Mouse (Mus musculus) midbrain, embryonic 12.5 days (tissue): ENCODE measurements around the gene Sppl2a. TPM values are rescaled to one million over a fixed set of nuclear protein-coding genes. Genes with fewer than 3 reads are reported as not detected.
"Not testable (repeated sequence)": the region's sequence is repeated elsewhere in the genome, so short reads cannot be mapped to it uniquely, and the experiment has no call there.

Experiments used
- ATAC-seq: fragments of 200-750 bp; cut with Nextera tagmentation; 2 replicates; pipeline ENCODE4 v1.8.0; 2017; ENCODE audit warnings: low read depth, moderate TSS enrichment, moderate library complexity; ENCODE audit not compliant: low FRiP score
- H3K27ac ChIP-seq: fragments of 300-500 bp; sonication (generic); replicated peaks from 2 replicates; pipeline ENCODE4 v1.5.1; 2016; ENCODE audit warnings: mild to moderate bottlenecking
- H3K27me3 ChIP-seq: fragments of 300-500 bp; sonication (generic); 2 replicates; pipeline ENCODE4 v1.6.1; 2016; ENCODE audit warnings: mild to moderate bottlenecking
- H3K36me3 ChIP-seq: fragments of 300-500 bp; sonication (generic); 2 replicates; pipeline ENCODE4 v1.6.1; 2016
- H3K4me1 ChIP-seq: fragments of 300-500 bp; sonication (generic); 2 replicates; pipeline ENCODE4 v1.6.1; 2016
- H3K4me2 ChIP-seq: fragments of 300-500 bp; sonication (generic); replicated peaks from 2 replicates; pipeline ENCODE4 v1.6.1; 2016; ENCODE audit warnings: mild to moderate bottlenecking, moderate library complexity
- H3K4me3 ChIP-seq: fragments of 300-500 bp; sonication (generic); 2 replicates; pipeline ENCODE4 v1.5.1; 2016; ENCODE audit warnings: mild to moderate bottlenecking
- H3K9ac ChIP-seq: fragments of 300-500 bp; sonication (generic); replicated peaks from 2 replicates; pipeline ENCODE4 v1.6.1; 2016; ENCODE audit warnings: mild to moderate bottlenecking, moderate library complexity
- H3K9me3 ChIP-seq: fragments of 300-500 bp; sonication (generic); 2 replicates; pipeline ENCODE4 v1.6.1; 2016; ENCODE audit warnings: mild to moderate bottlenecking
- WGBS: fragments of 180-500 bp; shearing (Covaris S2); methylation state at CpG from one replicate; pipeline ENCODE4 v1.1.7; 2016; 5-methylcytosine and 5-hydroxymethylcytosine counted together
- polyA plus RNA-seq: library from polyadenylated mRNA; unstranded; fragments of >200 nt; fragmentation: Nextera tagmentation; extraction: Ambion mirVana; gene quantifications from 2 replicates; pipeline ENCODE4 v1.2.1, GENCODE M21; 2016

Gene Sppl2a
- polyA plus RNA-seq = 33.9 and 34.0 TPM in 2 replicates

DNA sequence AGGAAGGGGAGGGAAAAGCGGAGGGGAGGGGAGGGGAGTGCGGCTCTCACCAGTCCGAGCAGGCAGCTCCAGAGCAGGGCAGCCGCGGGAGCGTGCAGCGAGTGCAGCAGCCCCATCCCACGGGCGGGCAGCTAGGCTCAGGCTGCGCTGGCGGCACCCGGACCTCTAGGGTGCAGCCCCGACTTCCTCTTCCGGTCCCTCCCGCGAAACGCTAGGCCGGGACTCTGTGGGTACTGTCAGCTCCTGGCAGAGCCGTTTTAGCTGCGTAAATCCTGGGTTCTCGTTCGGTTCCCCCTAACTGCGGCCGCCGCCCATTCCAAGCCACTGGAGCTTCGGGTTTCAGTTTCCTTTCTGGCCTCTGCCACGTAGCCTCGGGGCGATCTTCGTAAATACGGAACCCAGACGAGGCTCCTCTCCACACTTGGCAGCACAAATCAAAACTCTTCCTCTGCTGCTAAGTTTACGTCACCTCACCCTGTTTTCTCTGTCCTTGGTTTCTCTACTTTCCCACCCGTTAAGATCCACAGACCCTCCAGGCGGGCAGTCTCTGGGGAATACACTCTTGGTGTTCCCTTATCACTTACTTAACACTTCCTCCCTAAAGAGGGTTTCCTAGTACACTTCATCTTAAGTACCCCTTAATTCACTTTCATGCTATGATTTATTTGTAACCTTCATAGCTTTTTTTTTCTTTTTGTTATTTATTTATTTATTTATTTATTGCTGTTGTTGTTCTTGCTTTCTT, at the start of gene Sppl2a:
Gene Sppl2a (minus strand): TSS at position 339 of the 745 bp plus-strand sequence.
- under 1% methylated on average over 34 of the region's 35 CpGs for whole genome bisulfite sequencing
- H3K9me3 ChIP-seq = no peaks in the 10 kb centered on the region
- H3K9ac ChIP-seq = peak within 1 kb of the TSS; percentile 80
- H3K4me2 ChIP-seq = peak within 1 kb of the TSS; percentile 69
- H3K4me3 ChIP-seq = peak within 1 kb of the TSS; percentile 66
- peak; percentile 100 for ATAC-seq
- no peaks in the 10 kb centered on the region for H3K4me1 ChIP-seq
- peak within 1 kb of the TSS; percentile 96 for H3K27ac ChIP-seq
- H3K27me3 ChIP-seq = peaks cover 3% of the 10 kb centered on the region; the same call in 1 of the 2 replicates
- no peaks in the 10 kb centered on the region for H3K36me3 ChIP-seq

DNA sequence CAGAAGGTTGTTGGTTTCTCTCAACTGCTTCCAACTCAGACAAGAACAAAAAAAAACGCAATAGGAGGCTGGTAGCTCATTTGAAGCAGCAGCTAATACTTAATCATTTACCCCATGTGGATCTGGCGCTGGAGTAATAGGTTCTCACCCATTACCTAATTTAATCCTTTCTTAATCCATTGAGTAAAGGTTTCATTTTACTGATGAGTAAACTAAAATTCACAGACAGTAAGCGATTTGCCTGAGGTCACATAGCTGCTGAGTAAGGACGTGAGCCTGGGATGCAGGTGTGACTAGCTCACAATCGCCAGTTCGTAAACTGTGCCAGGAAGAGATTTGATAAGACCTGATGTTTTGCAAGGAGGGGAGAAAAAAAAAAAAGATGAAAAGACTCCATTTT, 44.4 kb upstream of the Sppl2a start:
- no peaks in the 10 kb centered on the region for H3K27me3 ChIP-seq
- no peaks in the 10 kb centered on the region for H3K36me3 ChIP-seq
- no peaks in the 10 kb centered on the region for H3K9me3 ChIP-seq
- no peak for ATAC-seq
- no peak overlapping the region for H3K9ac ChIP-seq
- no peak overlapping the region for H3K27ac ChIP-seq
- H3K4me2 ChIP-seq = no peak overlapping the region
- no peak overlapping the region for H3K4me3 ChIP-seq
- WGBS = 78% methylated on average over 6 of the region's 6 CpGs
- H3K4me1 ChIP-seq = no peaks in the 10 kb centered on the region

DNA sequence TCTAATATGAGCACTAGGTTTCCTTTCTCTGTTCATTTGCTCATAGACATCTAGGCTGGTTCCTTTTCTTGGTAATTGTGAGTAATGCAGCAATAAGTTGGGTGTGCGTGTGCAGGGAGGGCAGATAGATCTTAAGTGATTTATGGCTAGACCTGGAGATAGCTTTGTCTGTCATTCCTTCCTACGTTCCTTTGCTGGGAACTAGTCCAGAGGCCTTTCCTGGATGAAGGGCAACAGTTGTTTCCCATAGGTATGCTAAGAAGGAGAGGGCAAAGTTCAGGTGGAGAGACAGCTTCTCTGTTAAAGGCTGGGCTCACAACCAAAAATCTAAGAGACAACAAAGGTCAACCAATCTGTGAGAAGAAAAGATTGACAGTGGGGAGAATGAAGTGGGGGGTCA, 28.7 kb upstream of the Sppl2a start:
- H3K36me3 ChIP-seq = no peaks in the 10 kb centered on the region
- no peak overlapping the region for H3K4me3 ChIP-seq
- no peak for ATAC-seq
- H3K9me3 ChIP-seq = no peaks in the 10 kb centered on the region
- H3K9ac ChIP-seq = no peak overlapping the region
- H3K27ac ChIP-seq = no peak overlapping the region
- no peaks in the 10 kb centered on the region for H3K4me1 ChIP-seq
- no peaks in the 10 kb centered on the region for H3K27me3 ChIP-seq
- WGBS = 75% methylated on average over 2 of the region's 2 CpGs
- H3K4me2 ChIP-seq = no peak overlapping the region

DNA sequence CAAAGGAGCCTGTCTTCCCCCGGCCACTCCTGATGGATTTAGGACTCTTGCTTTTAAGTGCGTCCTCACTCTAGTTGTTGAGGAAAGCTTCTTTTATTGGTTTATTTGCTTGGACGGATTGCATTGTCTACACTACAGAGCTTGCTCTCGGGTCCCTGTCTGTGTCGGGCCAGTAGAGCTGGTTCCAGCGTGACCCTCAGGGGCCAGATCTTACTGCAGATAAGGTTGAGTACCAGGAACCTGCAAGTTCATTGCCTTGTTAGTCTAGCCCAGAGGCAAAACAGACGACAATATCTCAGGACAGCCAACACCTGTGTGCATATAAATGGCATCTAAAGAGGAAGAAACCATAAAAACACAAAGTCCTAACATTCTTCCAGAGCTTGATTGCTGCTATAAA, 22.6 kb upstream of the Sppl2a start:
- no peak overlapping the region for H3K4me3 ChIP-seq
- H3K36me3 ChIP-seq = no peaks in the 10 kb centered on the region
- 62% methylated on average over 7 of the region's 7 CpGs for WGBS
- no peak overlapping the region for H3K27ac ChIP-seq
- no peak for ATAC-seq
- H3K4me1 ChIP-seq = no peaks in the 10 kb centered on the region
- no peak overlapping the region for H3K4me2 ChIP-seq
- H3K9me3 ChIP-seq = no peaks in the 10 kb centered on the region
- no peak overlapping the region for H3K9ac ChIP-seq
- no peaks in the 10 kb centered on the region for H3K27me3 ChIP-seq

DNA sequence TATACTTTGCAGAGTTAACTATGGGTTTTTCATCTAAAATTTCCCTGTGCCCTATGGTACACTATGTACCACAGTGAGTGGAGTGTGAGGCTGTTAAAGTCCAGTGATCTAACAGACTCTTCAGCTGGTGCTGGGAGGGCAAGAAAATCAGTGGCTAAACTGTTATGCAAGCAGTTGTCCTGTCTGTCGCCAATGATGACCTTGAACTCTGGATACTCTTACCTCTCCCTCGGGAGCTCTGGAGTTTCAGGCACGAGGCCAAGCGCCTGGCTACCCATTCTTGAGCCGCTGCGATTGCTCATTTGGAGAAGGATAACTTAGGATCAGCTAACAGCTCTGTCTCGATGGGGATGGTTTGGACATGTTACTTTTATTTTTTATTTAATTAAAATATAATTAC, 18.1 kb upstream of the Sppl2a start:
- 88% methylated on average over 7 of the region's 7 CpGs for WGBS
- Histone ChIP-seq H3K4me2 (no peak overlapping the region), H3K9me3 (no peaks in the 10 kb centered on the region), H3K9ac (no peak overlapping the region), H3K4me1 (no peaks in the 10 kb centered on the region), H3K36me3 (no peaks in the 10 kb centered on the region), H3K27me3 (no peaks in the 10 kb centered on the region), H3K4me3 (no peak overlapping the region), H3K27ac (no peak overlapping the region)
- no peak for ATAC-seq

DNA sequence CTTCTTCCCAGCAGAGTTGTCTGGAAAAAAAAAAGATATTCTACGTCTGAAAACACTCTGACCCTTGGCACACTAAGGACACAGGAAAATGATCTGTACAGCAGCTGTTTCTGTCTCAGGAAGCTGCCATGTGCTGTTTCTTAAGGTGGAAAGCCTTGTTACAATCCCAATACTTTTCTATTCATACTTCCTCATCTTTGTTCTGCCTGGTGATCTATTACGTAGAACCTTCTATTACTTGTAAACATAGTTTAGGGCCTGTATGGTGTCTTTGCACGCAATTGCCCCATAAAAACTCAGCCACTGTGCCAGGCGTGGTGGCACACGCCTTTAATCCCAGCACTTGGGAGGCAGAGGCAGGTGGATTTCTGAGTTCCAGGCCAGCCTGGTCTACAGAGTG, 17.4 kb upstream of the Sppl2a start:
- Histone ChIP-seq H3K4me1 (no peaks in the 10 kb centered on the region), H3K9ac (no peak overlapping the region), H3K36me3 (no peaks in the 10 kb centered on the region), H3K4me2 (no peak overlapping the region), H3K27ac (no peak overlapping the region), H3K9me3 (no peaks in the 10 kb centered on the region), H3K4me3 (no peak overlapping the region), H3K27me3 (no peaks in the 10 kb centered on the region)
- WGBS = 84% methylated on average over 5 of the region's 5 CpGs
- ATAC-seq = no peak

DNA sequence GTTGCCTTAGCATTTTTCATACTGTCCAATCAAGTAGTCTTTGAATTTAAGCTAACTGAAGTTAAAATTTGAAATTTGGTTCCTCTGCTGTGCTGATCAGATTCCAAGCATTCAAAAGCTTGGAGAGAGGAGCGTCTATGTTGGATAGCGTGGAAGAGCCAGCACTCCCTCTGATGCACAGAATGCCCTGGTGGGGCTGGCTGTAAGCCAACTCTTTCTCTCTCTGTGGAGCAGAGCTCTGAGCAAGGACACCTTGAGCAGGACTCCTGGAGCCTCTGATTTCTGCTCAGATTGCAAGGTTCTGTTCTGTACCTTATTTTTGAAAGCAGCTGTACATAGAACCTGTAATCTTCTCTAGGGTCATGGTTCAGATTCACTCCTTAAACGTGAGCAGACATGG, 16.8 kb upstream of the Sppl2a start:
- H3K27me3 ChIP-seq = no peaks in the 10 kb centered on the region
- H3K4me3 ChIP-seq = no peak overlapping the region
- H3K4me1 ChIP-seq = no peaks in the 10 kb centered on the region
- no peaks in the 10 kb centered on the region for H3K9me3 ChIP-seq
- no peaks in the 10 kb centered on the region for H3K36me3 ChIP-seq
- WGBS = 62% methylated on average over 3 of the region's 3 CpGs
- no peak overlapping the region for H3K9ac ChIP-seq
- no peak for ATAC-seq
- no peak overlapping the region for H3K27ac ChIP-seq
- no peak overlapping the region for H3K4me2 ChIP-seq

DNA sequence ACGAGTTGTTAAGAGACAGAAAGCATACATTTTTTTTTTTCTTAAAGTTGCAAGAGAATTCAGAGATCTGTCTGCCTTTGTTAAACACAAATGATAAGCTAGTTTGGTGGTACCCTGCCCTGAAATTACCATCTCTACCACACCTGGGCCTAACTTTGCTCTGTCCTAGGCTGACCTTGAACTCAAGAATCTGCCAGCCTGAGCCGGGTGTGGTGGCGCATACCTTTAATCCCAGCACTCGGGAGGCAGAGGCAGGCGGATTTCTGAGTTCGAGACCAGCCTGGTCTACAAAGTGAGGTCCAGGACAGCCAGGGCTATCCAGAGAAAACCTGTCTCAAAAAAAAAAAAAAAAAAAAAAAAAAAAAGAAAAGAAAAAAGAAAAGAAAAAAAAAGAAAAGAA, 16.3 kb upstream of the Sppl2a start:
- not testable (repeated sequence) for H3K36me3 ChIP-seq, H3K4me3 ChIP-seq, H3K4me1 ChIP-seq, H3K9ac ChIP-seq, H3K4me2 ChIP-seq, H3K9me3 ChIP-seq, H3K27ac ChIP-seq, ATAC-seq, H3K27me3 ChIP-seq
- 85% methylated on average over 6 of the region's 6 CpGs for WGBS

DNA sequence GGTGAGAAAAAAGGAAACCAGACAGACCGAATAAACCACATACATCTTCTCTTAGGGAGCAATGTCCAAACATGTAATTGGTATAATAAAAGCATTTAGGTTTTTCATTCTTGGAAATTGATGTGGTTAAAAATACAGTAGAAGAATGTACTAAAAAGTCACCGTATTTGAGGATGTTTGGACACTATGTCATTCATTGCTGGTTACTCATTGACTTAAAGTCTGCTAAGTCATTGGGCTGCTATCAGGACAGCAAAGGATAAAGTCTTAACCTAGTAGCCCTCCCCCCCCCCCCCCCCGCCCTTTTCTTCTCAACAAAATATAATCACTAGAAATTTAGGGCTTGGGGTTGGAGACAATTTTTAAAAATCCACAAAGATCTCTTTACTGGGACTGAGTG, 15.2 kb upstream of the Sppl2a start:
- no peak for ATAC-seq
- 95% methylated on average over 2 of the region's 3 CpGs for WGBS

DNA sequence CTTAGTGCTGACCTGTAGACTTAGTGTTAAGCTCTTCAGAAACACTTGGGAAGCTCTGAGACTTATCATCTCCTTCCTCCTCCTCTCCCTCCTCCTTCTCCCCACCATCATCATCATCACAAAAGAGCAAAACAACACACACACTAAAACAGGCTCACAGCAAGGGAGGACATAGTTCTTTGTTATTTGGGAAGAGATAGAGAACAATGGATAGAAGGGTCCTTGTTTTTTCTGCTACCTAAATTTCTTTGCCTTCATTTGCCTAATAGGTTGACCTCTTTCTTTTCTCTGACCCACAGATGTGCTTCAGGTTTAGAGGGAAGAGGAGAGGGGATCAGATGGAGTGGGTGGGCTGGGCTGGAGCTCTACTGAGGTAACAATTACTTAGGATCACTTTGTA, 14.6 kb upstream of the Sppl2a start:
- no peak overlapping the region for H3K9ac ChIP-seq
- H3K36me3 ChIP-seq = no peaks in the 10 kb centered on the region
- H3K4me2 ChIP-seq = no peak overlapping the region
- no peak overlapping the region for H3K4me3 ChIP-seq
- no peaks in the 10 kb centered on the region for H3K27me3 ChIP-seq
- H3K9me3 ChIP-seq = no peaks in the 10 kb centered on the region
- no peak overlapping the region for H3K27ac ChIP-seq
- no peaks in the 10 kb centered on the region for H3K4me1 ChIP-seq
- ATAC-seq = no peak

More for the DNA sequence above, 15.2 kb upstream of the Sppl2a start:
- Histone ChIP-seq H3K4me1 (no peaks in the 10 kb centered on the region), H3K27me3 (no peaks in the 10 kb centered on the region), H3K4me3 (no peak overlapping the region), H3K4me2 (no peak overlapping the region), H3K36me3 (no peaks in the 10 kb centered on the region), H3K9ac (no peak overlapping the region), H3K27ac (no peak overlapping the region), H3K9me3 (no peaks in the 10 kb centered on the region)

DNA sequence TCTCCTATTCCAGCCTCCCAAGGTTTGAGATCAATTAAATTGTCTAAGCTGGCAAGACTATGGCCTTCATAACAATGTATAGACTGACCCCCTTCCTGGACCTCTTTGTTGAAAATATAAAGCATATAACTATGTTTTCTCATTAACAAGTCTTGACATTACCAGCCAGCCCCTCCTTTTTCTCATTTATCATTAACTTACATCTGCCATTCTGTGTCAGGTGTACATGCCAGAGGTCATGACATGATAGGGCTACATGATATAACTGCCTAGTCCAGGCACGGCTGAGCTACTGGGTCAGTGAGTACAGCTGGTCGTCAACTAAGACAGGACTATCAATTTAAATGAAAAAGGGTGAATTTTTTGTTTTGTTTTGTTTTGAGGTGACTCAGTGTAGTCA, 10.2 kb upstream of the Sppl2a start:
- 92% methylated on average over 2 of the region's 2 CpGs for WGBS
- H3K9ac ChIP-seq = no peak overlapping the region
- H3K9me3 ChIP-seq = no peaks in the 10 kb centered on the region
- no peaks in the 10 kb centered on the region for H3K4me1 ChIP-seq
- H3K36me3 ChIP-seq = no peaks in the 10 kb centered on the region
- no peak overlapping the region for H3K4me2 ChIP-seq
- no peaks in the 10 kb centered on the region for H3K27me3 ChIP-seq
- no peak for ATAC-seq
- no peak overlapping the region for H3K4me3 ChIP-seq
- no peak overlapping the region for H3K27ac ChIP-seq

DNA sequence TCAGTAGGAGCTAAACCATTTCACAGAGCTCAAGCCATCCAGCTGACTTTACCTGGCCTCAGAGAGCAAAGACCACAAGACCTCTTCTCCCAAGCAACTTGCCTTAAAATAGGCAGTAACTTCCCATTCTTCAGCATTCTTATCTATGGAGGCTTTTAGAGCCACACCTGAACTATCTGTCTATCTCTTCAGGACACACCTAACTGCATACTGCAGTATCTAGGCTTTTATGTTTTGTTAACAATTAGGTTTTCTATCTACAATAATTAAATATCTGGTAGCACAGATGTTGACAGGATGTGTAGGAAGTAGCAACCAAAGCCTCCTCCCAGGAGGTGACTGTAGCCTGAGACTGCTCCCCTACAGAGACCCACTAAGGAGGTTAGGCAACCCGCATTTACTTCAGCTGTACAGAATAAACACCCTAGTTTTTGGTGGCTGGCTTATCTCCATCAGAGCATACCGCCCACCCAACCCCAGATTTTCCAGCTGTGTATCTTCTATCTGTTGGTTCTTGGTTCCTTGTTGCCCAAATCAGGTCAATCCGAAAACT, 7.4 kb upstream of the Sppl2a start:
- no peak for ATAC-seq
- Histone ChIP-seq H3K4me2 (no peak overlapping the region), H3K4me3 (no peak overlapping the region), H3K36me3 (no peaks in the 10 kb centered on the region), H3K27ac (no peak overlapping the region), H3K27me3 (no peaks in the 10 kb centered on the region), H3K9ac (no peak overlapping the region), H3K4me1 (no peaks in the 10 kb centered on the region), H3K9me3 (no peaks in the 10 kb centered on the region)
- WGBS = 77% methylated on average over 3 of the region's 3 CpGs

DNA sequence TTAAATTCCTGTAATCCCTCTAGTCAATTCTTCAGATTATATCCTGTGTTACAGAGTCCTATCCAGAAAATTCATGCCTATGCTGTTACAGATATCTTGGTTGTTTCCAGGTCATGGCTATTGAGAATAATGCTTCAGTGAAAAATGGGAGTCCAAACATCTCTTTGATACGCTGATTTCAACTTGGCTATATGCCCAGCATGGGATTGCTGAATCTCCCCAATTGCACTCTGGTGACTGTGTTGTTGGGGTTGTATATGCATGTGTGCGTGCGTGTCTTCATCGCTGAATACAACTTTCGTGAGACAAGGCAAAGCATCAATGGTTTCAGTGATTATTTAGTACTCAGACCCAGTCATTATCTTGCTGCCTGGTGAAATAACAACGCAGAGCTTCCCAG, 5.0 kb upstream of the Sppl2a start:
- Histone ChIP-seq H3K4me3 (no peak overlapping the region), H3K36me3 (no peaks in the 10 kb centered on the region), H3K27ac (no peak overlapping the region), H3K4me1 (no peaks in the 10 kb centered on the region), H3K27me3 (peaks cover 3% of the 10 kb centered on the region; the same call in 1 of the 2 replicates), H3K9ac (no peak overlapping the region), H3K4me2 (no peak overlapping the region), H3K9me3 (no peaks in the 10 kb centered on the region)
- WGBS = 86% methylated on average over 6 of the region's 6 CpGs
- no peak for ATAC-seq
